Mouse (Mus musculus) adrenal gland, postnatal 4 days (tissue): ENCODE results near the gene 1700025C18Rik. TPM values are rescaled to one million over a fixed set of nuclear protein-coding genes. Genes with fewer than 3 reads are reported as not detected.
A peak's percentile ranks its signal among the peaks of the same experiment; 100 is the strongest.

Experiments
- DNase-seq, 2 experiments: peaks; one replicate each; pipeline ENCODE4 v3.0.0; 2021 to 2022; ENCODE audit warnings: low spot score in 2 of 2, mixed read lengths in 2 of 2
- total RNA-seq, 2 experiments: library from RNA; stranded (reverse); gene quantifications; 2 replicates each; pipeline ENCODE4 v1.2.3; 2021

Gene 1700025C18Rik
- total RNA-seq, 2 experiments from 2014 or later = not detected

- DNase-seq = no peak
Observed at GRCm38 (mm10) chr2:165037415-165037814, 53.1 kb downstream of the 1700025C18Rik start.

GRCm38 (mm10) chr2:165035058-165035431 lies 55.5 kb downstream of the 1700025C18Rik start:
- DNase-seq = no peak

DNA sequence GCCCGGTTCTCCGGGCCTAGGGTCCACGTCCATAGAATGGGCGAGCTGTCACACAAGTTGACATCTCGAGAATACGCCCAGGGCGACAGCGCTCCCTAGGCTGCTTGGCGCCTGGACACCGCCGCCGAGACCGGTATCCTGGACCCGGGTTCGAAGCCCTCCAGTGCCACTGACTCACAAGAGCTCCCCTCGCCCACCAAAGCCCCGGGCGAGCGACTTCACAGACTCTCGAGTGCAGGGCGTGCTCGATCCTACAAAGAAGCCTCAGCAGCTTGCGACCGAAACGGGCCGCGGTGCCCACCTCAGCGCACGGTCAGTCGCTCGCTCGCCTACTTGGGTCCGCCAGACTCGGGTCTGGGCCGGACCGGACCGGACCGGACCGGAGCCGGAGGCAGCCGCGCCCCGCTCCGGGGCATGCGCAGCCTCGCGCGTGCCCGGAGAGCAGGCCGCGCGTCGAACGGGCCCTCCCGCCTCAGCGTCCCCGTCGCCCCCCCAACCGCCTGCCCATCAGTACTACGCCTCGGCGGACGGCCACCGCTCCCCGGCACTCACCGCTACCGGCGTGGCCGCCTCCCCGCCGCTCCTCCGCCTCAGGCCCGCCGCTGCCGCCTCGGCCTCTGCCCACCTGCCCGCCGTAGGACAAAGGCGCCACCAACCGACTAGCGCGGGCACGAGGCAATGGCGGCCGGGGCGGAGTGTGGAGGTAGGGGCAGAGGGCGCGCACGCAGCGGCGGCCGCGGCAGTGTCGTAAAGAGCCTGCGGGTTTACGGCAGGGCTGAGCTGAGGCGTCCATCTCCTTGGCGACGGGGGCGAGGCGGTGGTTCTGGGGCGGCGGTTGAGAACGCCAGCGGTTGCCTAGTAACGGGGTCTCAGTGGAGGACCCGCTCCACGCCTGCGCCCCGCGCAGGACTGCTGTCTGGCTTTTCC lies 56.2 kb downstream of the 1700025C18Rik start, which contains the start of gene Ncoa5:
TSS of gene Ncoa5 (minus strand) at position 737 of the 927 bp plus-strand sequence.
- DNase-seq = peak; percentile 87 to 96

- DNase-seq = no peak
Observed at GRCm38 (mm10) chr2:165033306-165033705, 57.2 kb downstream of the 1700025C18Rik start.

GRCm38 (mm10) chr2:165032533-165032932 lies 58.0 kb downstream of the 1700025C18Rik start:
- no peak for DNase-seq

Other genes with a start within 250 kb of the 1700025C18Rik start
- gene Pltp, start 233.0 kb downstream of the 1700025C18Rik start, total RNA-seq = 10 to 100 TPM; 25.7 to 28.9 TPM
- 10 to 100 TPM; 78.8 to 80.7 TPM for gene Pcif1, start 211.4 kb downstream of the 1700025C18Rik start, total RNA-seq
- 10 to 100 TPM; 20.7 to 21.7 TPM for gene Zfp335, start 179.0 kb downstream of the 1700025C18Rik start, total RNA-seq
- 1 to 10 TPM; 3.4 to 5.7 TPM for gene Mmp9, start 150.0 kb downstream of the 1700025C18Rik start, total RNA-seq
- 10 to 100 TPM; 12.7 to 14.0 TPM for gene Slc12a5, start 129.9 kb downstream of the 1700025C18Rik start, total RNA-seq
- 10 to 100 TPM; 43.7 to 50.1 TPM for gene Ncoa5, start 55.9 kb downstream of the 1700025C18Rik start, total RNA-seq
- gene Cd40, start 35.1 kb downstream of the 1700025C18Rik start, total RNA-seq = 1 to 10 TPM; 6.3 to 8.5 TPM
- gene Cdh22, start 144.1 kb upstream of the 1700025C18Rik start, total RNA-seq = 1 to 10 TPM; 1.4 to 1.7 TPM
- gene Slc35c2, start 197.1 kb upstream of the 1700025C18Rik start, total RNA-seq = 10 to 100 TPM; 48.2 to 48.7 TPM
- 10 to 100 TPM; 37.3 to 45.7 TPM for gene Elmo2, start 235.7 kb upstream of the 1700025C18Rik start, total RNA-seq